In genomic region chr11:68719096-68719648, GRCm38 (mm10) we compare ENCODE assay signal across 9 mouse cellular contexts. TPM values are rescaled to one million over a fixed set of nuclear protein-coding genes. Genes with fewer than 3 reads are reported as not detected.
A peak's percentile ranks its signal among the peaks of the same experiment; 100 is the strongest.
DNase-seq lines count a peak whose midpoint lies in the region; ATAC-seq and TF ChIP-seq lines count a peak whose summit lies in the region.
"Had no signal": no experiment of that assay in that cellular context is flagged by ENCODE, and none has a peak within 500 bp of the region (broad histone marks: within the 10 kb centered on the region; RNA-seq: fewer than 3 reads in every experiment).

No protein-coding gene starts in this region.

- no peak overlapping the region for H3K4me2 ChIP-seq in hindbrain, embryonic 12.5 days (replicated peaks)
- no peak overlapping the region for H3K4me2 ChIP-seq in hindbrain, embryonic 16.5 days (ENCODE audit: low read length)
- H3K4me2 ChIP-seq in intestine, postnatal 0 days (replicated peaks; ENCODE audit: low read depth) = no peak overlapping the region

- no peak overlapping the region for H3K4me3 ChIP-seq in hindbrain, embryonic 12.5 days
- H3K4me3 ChIP-seq in hindbrain, embryonic 16.5 days (ENCODE audit: low read length) = no peak overlapping the region
- no peak overlapping the region for H3K4me3 ChIP-seq in intestine, postnatal 0 days (ENCODE audit: low read depth, low read length)

- ATAC-seq in hindbrain, embryonic 12.5 days (ENCODE audit: low FRiP score) = no peak
- no peak for ATAC-seq in hindbrain, embryonic 16.5 days
- ATAC-seq in intestine, postnatal 0 days = no peak

- H3K9ac ChIP-seq in hindbrain, embryonic 12.5 days = no peak overlapping the region
- H3K9ac ChIP-seq in hindbrain, embryonic 16.5 days (ENCODE audit: low read depth, low read length) = no peak overlapping the region
- H3K9ac ChIP-seq in intestine, postnatal 0 days (ENCODE audit: low read depth, low read length) = no peak overlapping the region

- 0 out of 2 replicates have a peak overlapping the region, but pooled peaks have one; percentile 30 for H3K27ac ChIP-seq in hindbrain, embryonic 12.5 days
- no peak overlapping the region for H3K27ac ChIP-seq in hindbrain, embryonic 16.5 days (ENCODE audit: low read depth, low read length)
- no peak overlapping the region for H3K27ac ChIP-seq in intestine, postnatal 0 days (ENCODE audit: low read depth, low read length)

- no peak for TF ChIP-seq CTCF in intestine, postnatal 0 days (IDR thresholded peaks at IDR 0.05; ENCODE audit: low read depth)

- 78% methylated on average over 4 of the region's 4 CpGs for WGBS in hindbrain, embryonic 12.5 days
- WGBS in hindbrain, embryonic 16.5 days = 59% methylated on average over 4 of the region's 4 CpGs
- WGBS in intestine, postnatal 0 days = 89% methylated on average over 4 of the region's 4 CpGs

- H3K9me3 ChIP-seq in hindbrain, embryonic 12.5 days (replicated peaks) = no peaks in the 10 kb centered on the region
- H3K9me3 ChIP-seq in hindbrain, embryonic 16.5 days (ENCODE audit: control insufficient read depth, low read length) = no peaks in the 10 kb centered on the region
- H3K9me3 ChIP-seq in intestine, postnatal 0 days (ENCODE audit: control insufficient read depth) = no peaks in the 10 kb centered on the region

- peak; percentile 26 to 31 for DNase-seq in B cell, adult 2 months
- peak; percentile 76 for DNase-seq in heart, adult 8-10 months (ENCODE audit: low spot score)
- peak; percentile 80 for DNase-seq in kidney, postnatal 14 days
- no peak for DNase-seq in urinary bladder, adult 2 months (ENCODE audit: low spot score)
- no peak for DNase-seq in layer of hippocampus, adult 8-10 months (ENCODE audit: low spot score in 2 of 2)
- DNase-seq: right cerebral cortex, postnatal 14 days had no signal

- peaks cover 35% of the 10 kb centered on the region for H3K36me3 ChIP-seq in hindbrain, embryonic 12.5 days
- H3K36me3 ChIP-seq in hindbrain, embryonic 16.5 days (ENCODE audit: control insufficient read depth, insufficient read depth, low read length) = peaks cover 12% of the 10 kb centered on the region; the same call in 1 of the 2 replicates
- H3K36me3 ChIP-seq in intestine, postnatal 0 days (ENCODE audit: control insufficient read depth, insufficient read depth) = peaks cover 3% of the 10 kb centered on the region; the same call in 1 of the 2 replicates

- H3K4me1 ChIP-seq in hindbrain, embryonic 12.5 days = peaks cover 24% of the 10 kb centered on the region
- peaks cover 19% of the 10 kb centered on the region for H3K4me1 ChIP-seq in hindbrain, embryonic 16.5 days (ENCODE audit: control insufficient read depth, insufficient read depth, low read depth, low read length)
- H3K4me1 ChIP-seq in intestine, postnatal 0 days (replicated peaks; ENCODE audit: control insufficient read depth, insufficient read depth, low read length) = no peaks in the 10 kb centered on the region

- no peaks in the 10 kb centered on the region for H3K27me3 ChIP-seq in hindbrain, embryonic 12.5 days
- no peaks in the 10 kb centered on the region for H3K27me3 ChIP-seq in hindbrain, embryonic 16.5 days (replicated peaks; ENCODE audit: control insufficient read depth, insufficient read depth, low read length)
- no peaks in the 10 kb centered on the region for H3K27me3 ChIP-seq in intestine, postnatal 0 days (replicated peaks; ENCODE audit: control insufficient read depth, insufficient read depth, low read length)

RNA-seq across cellular contexts. Expression of gene Myh10, which starts 27.8 kb away (rescaled TPM):
- polyA plus RNA-seq in hindbrain, embryonic 12.5 days (2016; fragmentation: Nextera tagmentation; extraction: Ambion mirVana) = 158 and 161 TPM in 2 replicates
- polyA plus RNA-seq in hindbrain, embryonic 16.5 days (2015; fragmentation: Nextera tagmentation; extraction: Ambion mirVana) = 94.9 and 104 TPM in 2 replicates
- total RNA-seq in heart, adult 8-10 months (2022) = 10 to 100 TPM; 21.6 to 24.0 (median 22.9) TPM
- 16.7 and 16.8 TPM in 2 replicates for polyA plus RNA-seq in intestine, postnatal 0 days (2015; fragmentation: Nextera tagmentation; extraction: Ambion mirVana)
- polyA plus RNA-seq in urinary bladder, adult 2 months (2012; rRNA removed) = 66.5 and 73.5 TPM in 2 replicates
- 100 to 1,000 TPM; 139 to 165 (median 152) TPM for total RNA-seq in layer of hippocampus, adult 8-10 months (2022)

Comparison
In these comparisons a context has a peak if more than half of its experiments do, and no peak if none do; other contexts are left out.
1. DNase-seq: peak in B cell, adult 2 months (2 of 2), heart, adult 8-10 months (single experiment) and kidney, postnatal 14 days (single experiment); none in urinary bladder, adult 2 months (single experiment) and layer of hippocampus, adult 8-10 months (0 of 2).